Mouse (Mus musculus): Measurements from ENCODE around the gene Ccng2. TPM values are rescaled to one million over a fixed set of nuclear protein-coding genes. Genes with fewer than 3 reads are reported as not detected.
A peak's percentile ranks its signal among the peaks of the same experiment; 100 is the strongest.

The Ccng2 gene
- 6.3 TPM for polyA plus RNA-seq (2012; fragmentation: generic; extraction: Trizol)
- long read RNA-seq, experiment 1, transcript Ccng2-201 (8 exons, 2,810 nt) = major isoform, 7 of 12 reads
- long read RNA-seq, experiment 1, partial matches to known transcripts = 2 of 12 reads
- long read RNA-seq, experiment 1, other reads (novel, unspliced or antisense) = 3 of 12 reads
- long read RNA-seq, experiment 2, transcript Ccng2-202 (7 exons, 2,570 nt) = major isoform, 10 of 15 reads
- long read RNA-seq, experiment 2, partial matches to known transcripts = 1 of 15 reads
- long read RNA-seq, experiment 2, other reads (novel, unspliced or antisense) = 4 of 15 reads

- H3K36me3 ChIP-seq (ENCODE audit: control insufficient read depth, insufficient read depth) = peaks cover 13% of the 10 kb centered on the region
- H3K27me3 ChIP-seq (ENCODE audit: control insufficient read depth, insufficient read depth, insufficient read length) = no peaks in the 10 kb centered on the region
- peak within 1 kb of the TSS; percentile 75 for H3K4me3 ChIP-seq (ENCODE audit: insufficient read depth, poor library complexity, severe bottlenecking)
- peak within 1 kb of the TSS; percentile 82 for H3ac ChIP-seq (ENCODE audit: control insufficient read depth, insufficient read length, low read depth)
- no peak for TF ChIP-seq CTCF (IDR thresholded peaks at IDR 0.05; ENCODE audit: control insufficient read depth, insufficient read depth, insufficient read length)
- TF ChIP-seq MYOG (IDR thresholded peaks at IDR 0.05; ENCODE audit: control insufficient read depth, extremely low read depth, insufficient read length) = no peak
- peak; percentile 66 for TF ChIP-seq USF1 (IDR thresholded peaks at IDR 0.05; ENCODE audit: low read depth)
- TF ChIP-seq CEBPB (IDR thresholded peaks at IDR 0.05; ENCODE audit: low read depth) = no peak
- peak; percentile 92 for TF ChIP-seq MAX (IDR thresholded peaks at IDR 0.05)
- H3K79me3 ChIP-seq (ENCODE audit: low read depth) = peaks cover 1% of the 10 kb centered on the region
- H3K79me2 ChIP-seq (ENCODE audit: control insufficient read depth, insufficient read depth) = peaks cover 7% of the 10 kb centered on the region
These were observed at the start of gene Ccng2 for GRCm38 (mm10) chr5:93266883-93267704. Gene Ccng2, plus strand, starts transcription at chr5:93267257.

- no peaks in the 10 kb centered on the region for H3K79me2 ChIP-seq (ENCODE audit: control insufficient read depth, insufficient read depth)
- no peak overlapping the region for H3K4me3 ChIP-seq (ENCODE audit: insufficient read depth, poor library complexity, severe bottlenecking)
- TF ChIP-seq FOSL1 (IDR thresholded peaks at IDR 0.05; ENCODE audit: insufficient read depth, low read length, poor library complexity, severe bottlenecking) (no peak), CEBPB (IDR thresholded peaks at IDR 0.05; ENCODE audit: low read depth) (no peak), MYOG (IDR thresholded peaks at IDR 0.05; ENCODE audit: control insufficient read depth, extremely low read depth, insufficient read length) (no peak), CTCF (IDR thresholded peaks at IDR 0.05; ENCODE audit: control insufficient read depth, insufficient read depth, insufficient read length) (no peak), MYOD1 (IDR thresholded peaks at IDR 0.05; ENCODE audit: control insufficient read depth, insufficient read length, low read depth) (no peak), MAX (IDR thresholded peaks at IDR 0.05) (no peak), USF1 (IDR thresholded peaks at IDR 0.05; ENCODE audit: low read depth) (no peak)
- H3K27me3 ChIP-seq (ENCODE audit: control insufficient read depth, insufficient read depth, insufficient read length) = peaks cover 5% of the 10 kb centered on the region
- no peaks in the 10 kb centered on the region for H3K79me3 ChIP-seq (ENCODE audit: low read depth)
- H3ac ChIP-seq (ENCODE audit: control insufficient read depth, insufficient read length, low read depth) = no peak overlapping the region
- no peaks in the 10 kb centered on the region for H3K36me3 ChIP-seq (ENCODE audit: control insufficient read depth, insufficient read depth)
These were observed 48.7 kb upstream of the Ccng2 start for GRCm38 (mm10) chr5:93218375-93218774.

GRCm38 (mm10) chr5:93221661-93222060 is 45.4 kb upstream of the Ccng2 start:
- no peak overlapping the region for H3ac ChIP-seq (ENCODE audit: control insufficient read depth, insufficient read length, low read depth)
- H3K79me3 ChIP-seq (ENCODE audit: low read depth) = no peaks in the 10 kb centered on the region
- no peaks in the 10 kb centered on the region for H3K36me3 ChIP-seq (ENCODE audit: control insufficient read depth, insufficient read depth)
- no peak overlapping the region for H3K4me3 ChIP-seq (ENCODE audit: insufficient read depth, poor library complexity, severe bottlenecking)
- H3K79me2 ChIP-seq (ENCODE audit: control insufficient read depth, insufficient read depth) = no peaks in the 10 kb centered on the region
- TF ChIP-seq CTCF (IDR thresholded peaks at IDR 0.05; ENCODE audit: control insufficient read depth, insufficient read depth, insufficient read length) = no peak
- peaks cover 5% of the 10 kb centered on the region for H3K27me3 ChIP-seq (ENCODE audit: control insufficient read depth, insufficient read depth, insufficient read length)

GRCm38 (mm10) chr5:93224549-93224948 is 42.5 kb upstream of the Ccng2 start:
- Histone ChIP-seq H3K27me3 (ENCODE audit: control insufficient read depth, insufficient read depth, insufficient read length) (peaks cover 5% of the 10 kb centered on the region), H3K36me3 (ENCODE audit: control insufficient read depth, insufficient read depth) (no peaks in the 10 kb centered on the region), H3K79me2 (ENCODE audit: control insufficient read depth, insufficient read depth) (no peaks in the 10 kb centered on the region), H3K4me3 (ENCODE audit: insufficient read depth, poor library complexity, severe bottlenecking) (no peak overlapping the region), H3ac (ENCODE audit: control insufficient read depth, insufficient read length, low read depth) (no peak overlapping the region), H3K79me3 (ENCODE audit: low read depth) (no peaks in the 10 kb centered on the region)
- TF ChIP-seq MAX (IDR thresholded peaks at IDR 0.05) (no peak), CEBPB (IDR thresholded peaks at IDR 0.05; ENCODE audit: low read depth) (no peak), USF1 (IDR thresholded peaks at IDR 0.05; ENCODE audit: low read depth) (no peak), FOSL1 (IDR thresholded peaks at IDR 0.05; ENCODE audit: insufficient read depth, low read length, poor library complexity, severe bottlenecking) (no peak), MYOD1 (IDR thresholded peaks at IDR 0.05; ENCODE audit: control insufficient read depth, insufficient read length, low read depth) (no peak), CTCF (IDR thresholded peaks at IDR 0.05; ENCODE audit: control insufficient read depth, insufficient read depth, insufficient read length) (no peak), MYOG (IDR thresholded peaks at IDR 0.05; ENCODE audit: control insufficient read depth, extremely low read depth, insufficient read length) (no peak)

GRCm38 (mm10) chr5:93227157-93227556 is 39.9 kb upstream of the Ccng2 start:
- no peaks in the 10 kb centered on the region for H3K36me3 ChIP-seq (ENCODE audit: control insufficient read depth, insufficient read depth)
- no peak overlapping the region for H3K4me3 ChIP-seq (ENCODE audit: insufficient read depth, poor library complexity, severe bottlenecking)
- H3K79me2 ChIP-seq (ENCODE audit: control insufficient read depth, insufficient read depth) = no peaks in the 10 kb centered on the region
- TF ChIP-seq MYOG (IDR thresholded peaks at IDR 0.05; ENCODE audit: control insufficient read depth, extremely low read depth, insufficient read length) (no peak), USF1 (IDR thresholded peaks at IDR 0.05; ENCODE audit: low read depth) (no peak), FOSL1 (IDR thresholded peaks at IDR 0.05; ENCODE audit: insufficient read depth, low read length, poor library complexity, severe bottlenecking) (no peak), CTCF (IDR thresholded peaks at IDR 0.05; ENCODE audit: control insufficient read depth, insufficient read depth, insufficient read length) (no peak), CEBPB (IDR thresholded peaks at IDR 0.05; ENCODE audit: low read depth) (no peak), MAX (IDR thresholded peaks at IDR 0.05) (no peak), MYOD1 (IDR thresholded peaks at IDR 0.05; ENCODE audit: control insufficient read depth, insufficient read length, low read depth) (no peak)
- H3K27me3 ChIP-seq (ENCODE audit: control insufficient read depth, insufficient read depth, insufficient read length) = peaks cover 5% of the 10 kb centered on the region
- H3ac ChIP-seq (ENCODE audit: control insufficient read depth, insufficient read length, low read depth) = no peak overlapping the region
- H3K79me3 ChIP-seq (ENCODE audit: low read depth) = no peaks in the 10 kb centered on the region

Data from C2C12 (cell line).